Mouse (Mus musculus): ENCODE measurements at regions not wholly inside any gene's neighbourhood (a gene's known extent, or its start where the extent isn't known, plus 50 kb on each side); places are given as distances from the start of the nearest gene placed in this dataset.

DNA sequence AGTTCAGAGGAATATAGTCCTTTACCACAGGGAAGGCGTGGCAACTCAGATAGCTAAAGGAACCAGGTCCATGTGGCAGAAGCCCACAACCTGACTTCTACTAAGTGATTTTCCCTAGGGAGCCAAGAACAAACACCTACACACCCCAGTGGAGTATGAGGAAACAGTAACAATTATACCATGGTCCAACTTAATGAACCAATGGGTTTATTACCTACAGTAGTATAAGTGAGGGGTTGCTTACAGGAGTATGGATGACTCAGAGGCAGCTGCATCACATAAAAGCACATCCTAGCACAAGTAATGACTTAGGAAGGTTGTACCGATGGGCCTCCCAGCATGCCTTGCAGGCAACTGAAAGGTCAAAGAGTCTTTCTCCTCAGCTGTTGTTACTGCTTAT, 98.7 kb upstream of the Cul1 start:
- no peak for ATAC-seq (ENCODE audit: low TSS enrichment)

DNA sequence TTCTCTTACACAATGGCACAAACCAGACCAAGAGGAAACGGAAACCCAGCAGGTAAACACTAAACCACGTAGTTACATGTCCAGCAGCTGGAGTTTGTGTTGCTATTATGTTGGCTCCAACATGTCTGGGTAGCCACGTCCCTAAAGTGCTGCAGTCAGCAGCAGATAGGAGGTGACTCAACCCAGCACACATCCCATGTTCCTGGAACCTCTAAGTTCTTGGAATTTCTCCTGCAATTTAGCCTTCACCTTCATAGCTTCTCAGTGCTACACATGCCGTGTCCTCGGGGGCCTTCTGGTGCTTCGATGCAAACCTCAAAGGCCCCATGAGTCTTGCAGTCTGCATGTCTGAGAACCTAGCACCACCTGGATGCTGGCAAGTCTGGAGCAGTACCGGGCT, 97.7 kb upstream of the Cul1 start:
- no peak for ATAC-seq (ENCODE audit: low TSS enrichment)

- ATAC-seq (ENCODE audit: low TSS enrichment): no peak
Observed at GRCm38 (mm10) chr6:47356500-47356899, 96.7 kb upstream of the Cul1 start.

- peak; percentile 70 for ATAC-seq (ENCODE audit: low TSS enrichment)
Observed at GRCm38 (mm10) chr6:47358686-47359085, 94.5 kb upstream of the Cul1 start.

GRCm38 (mm10) chr6:47364002-47364401, 89.2 kb upstream of the Cul1 start:
- ATAC-seq (ENCODE audit: low TSS enrichment): no peak

DNA sequence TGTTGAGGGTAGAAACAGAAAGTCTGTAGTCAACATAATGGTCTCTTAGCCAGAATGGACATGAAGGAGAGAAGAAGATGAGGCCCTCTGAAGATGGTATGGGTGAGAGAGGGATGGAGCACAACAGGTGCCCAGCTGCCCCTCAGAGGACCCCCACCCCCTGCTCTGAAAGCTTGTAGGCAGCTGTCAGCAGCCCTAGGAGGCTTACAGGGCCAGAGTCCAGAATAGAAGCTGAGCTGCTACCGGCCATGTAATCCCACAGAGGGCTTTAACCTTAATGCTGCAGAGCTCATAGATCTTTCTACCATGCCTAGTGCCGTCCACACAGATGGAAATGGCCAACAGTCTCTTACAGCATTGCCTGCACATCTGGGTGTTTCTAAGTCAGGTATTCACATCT, 88.6 kb upstream of the Cul1 start:
- no peak for ATAC-seq (ENCODE audit: low TSS enrichment)

DNA sequence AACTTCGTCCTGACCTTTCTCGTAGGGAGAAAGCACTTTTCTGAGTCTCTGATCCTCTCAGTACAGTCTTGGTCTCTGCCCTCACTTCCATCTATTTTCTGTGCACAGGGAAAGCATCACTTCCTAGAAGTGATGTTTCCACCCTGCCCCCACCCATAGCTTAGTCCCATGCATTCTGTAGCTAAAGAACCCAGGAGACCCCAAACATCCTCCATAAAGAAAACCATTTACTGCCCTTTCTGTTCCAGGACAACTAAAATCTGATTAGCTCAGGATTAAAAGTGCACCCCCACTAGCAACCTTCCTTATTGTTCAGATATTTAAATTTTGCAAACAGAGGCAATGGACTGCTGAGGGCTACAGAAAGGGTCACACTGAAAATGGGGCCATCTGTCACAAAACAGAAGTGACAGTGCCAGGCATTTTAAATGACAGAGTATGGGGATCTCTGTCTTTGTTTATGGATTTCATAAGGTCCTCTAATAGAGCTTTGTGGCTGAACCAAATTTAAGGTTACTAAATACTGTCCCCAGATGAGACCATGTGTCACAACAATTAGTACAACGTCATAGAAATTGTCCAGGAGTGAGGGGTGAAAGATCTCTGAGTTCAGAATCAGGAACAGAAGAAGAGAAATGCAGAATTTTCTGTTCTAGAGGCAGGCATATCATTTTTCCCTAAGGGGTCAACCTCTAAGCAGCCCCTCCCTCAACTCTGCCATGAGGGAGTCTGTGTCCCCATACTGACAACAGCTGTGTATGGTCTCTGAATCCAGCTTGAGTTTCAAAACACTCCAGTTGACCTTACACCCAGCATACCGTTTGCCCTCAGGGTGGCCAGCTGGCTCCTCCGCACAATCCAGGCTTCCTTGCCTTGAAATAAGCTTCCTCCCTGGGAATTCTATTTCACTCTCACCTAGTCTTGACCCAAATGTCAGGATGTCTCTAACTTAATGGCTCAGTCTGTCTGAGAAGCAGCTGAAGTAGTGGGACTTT, 87.2 kb upstream of the Cul1 start:
- no peak for ATAC-seq (ENCODE audit: low TSS enrichment)

- ATAC-seq (ENCODE audit: low TSS enrichment): no peak
Observed at GRCm38 (mm10) chr6:47367461-47367860, 85.7 kb upstream of the Cul1 start.

GRCm38 (mm10) chr6:47375705-47376104, 77.5 kb upstream of the Cul1 start:
- no peak for ATAC-seq (ENCODE audit: low TSS enrichment)

- no peak for ATAC-seq (ENCODE audit: low TSS enrichment)
Observed at GRCm38 (mm10) chr6:47381451-47381850, 71.7 kb upstream of the Cul1 start.

DNA sequence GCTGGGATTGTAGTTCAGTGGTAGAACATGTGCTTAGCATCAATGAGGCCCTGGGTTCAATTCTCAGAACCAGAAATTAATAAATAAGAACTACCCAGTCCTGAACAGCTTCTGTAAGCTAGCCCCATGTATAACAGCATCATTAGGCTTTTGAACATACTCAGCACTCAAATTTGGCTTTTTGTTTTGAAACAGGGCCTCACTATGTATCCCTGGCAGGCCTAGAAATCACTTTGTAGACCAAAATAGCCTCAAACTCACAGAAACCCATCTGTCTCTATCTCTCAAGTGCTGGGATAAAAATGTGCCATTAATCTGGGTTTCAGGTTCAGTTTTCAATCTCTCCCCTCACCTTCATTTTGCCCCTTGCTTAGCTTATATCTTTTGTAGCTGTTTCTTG, 66.6 kb upstream of the Cul1 start:
- peak; percentile 62 for ATAC-seq (ENCODE audit: low TSS enrichment)

- ATAC-seq (ENCODE audit: low TSS enrichment): no peak
Observed at GRCm38 (mm10) chr6:47389908-47390307, 63.3 kb upstream of the Cul1 start.

GRCm38 (mm10) chr6:47390436-47391002, 62.7 kb upstream of the Cul1 start:
- ATAC-seq (ENCODE audit: low TSS enrichment): peak; percentile 97

DNA sequence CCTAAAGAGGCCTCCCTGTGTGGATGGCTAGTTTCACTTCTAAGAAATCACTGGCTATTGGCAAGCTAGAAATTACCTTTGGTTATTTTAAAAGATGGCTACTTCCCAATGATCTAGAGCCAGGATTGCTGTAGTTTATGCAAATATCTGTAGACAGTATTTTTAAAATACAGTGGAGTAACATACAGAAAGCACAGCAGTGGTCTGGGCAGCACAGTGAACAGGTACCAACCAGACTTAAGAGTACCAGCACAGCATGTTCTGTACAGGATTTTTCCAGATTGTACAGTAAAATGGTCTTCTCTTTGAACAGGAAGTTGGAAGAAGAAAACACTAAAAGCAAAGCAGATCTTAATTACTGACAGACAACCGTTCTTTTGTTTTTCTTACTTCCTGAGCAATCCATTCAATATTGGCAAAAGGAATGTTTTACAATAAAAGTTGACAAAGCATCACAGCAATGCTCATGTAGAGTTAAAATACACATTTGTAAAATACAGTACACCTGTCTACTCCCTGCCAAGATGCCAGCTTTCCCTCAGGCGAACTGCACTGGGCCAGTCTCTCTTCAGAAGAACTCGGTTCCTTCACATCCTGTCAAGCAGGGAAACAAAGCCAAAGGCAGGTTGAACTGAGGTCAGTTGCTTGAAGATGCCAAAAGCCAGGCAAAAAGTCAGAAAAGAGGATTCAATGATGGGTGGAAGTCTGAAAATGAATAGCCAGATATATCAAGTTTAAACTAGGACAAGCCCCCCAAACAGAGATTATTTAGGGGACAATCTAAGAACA, 62.0 kb upstream of the Cul1 start:
- ATAC-seq (ENCODE audit: low TSS enrichment): peak; percentile 50

GRCm38 (mm10) chr6:47395465-47396337, 57.5 kb upstream of the Cul1 start:
- no peak for ATAC-seq (ENCODE audit: low TSS enrichment)
